Mouse (Mus musculus) bone marrow, adult 2 months (tissue): Measurements from ENCODE around the gene Egln1. TPM values are rescaled to one million over a fixed set of nuclear protein-coding genes. Genes with fewer than 3 reads are reported as not detected.

Experiments
- H3K27ac ChIP-seq: fragments of 200-500 bp; 2 replicates; pipeline ENCODE4 v1.5.1; 2012; ENCODE audit warnings: low read depth, mild to moderate bottlenecking, control low read depth, inconsistent platforms, low read length; ENCODE audit not compliant: control insufficient read depth, poor library complexity, insufficient read depth
- H3K4me1 ChIP-seq: fragments of 200-500 bp; 2 replicates; pipeline ENCODE4 v1.6.1; 2011; ENCODE audit warnings: low read length; ENCODE audit not compliant: control insufficient read depth, insufficient read depth
- H3K4me3 ChIP-seq: fragments of 200-500 bp; replicated peaks from 2 replicates; pipeline ENCODE3; 2011; ENCODE audit warnings: mild to moderate bottlenecking, low read depth, low read length, control low read depth; ENCODE audit not compliant: control insufficient read depth
- CTCF ChIP-seq: fragments of 200-500 bp; IDR thresholded peaks from 2 replicates; pipeline ENCODE4 v1.5.1; 2011; ENCODE audit warnings: low read length, control low read depth; ENCODE audit not compliant: control insufficient read depth, insufficient read depth
- POLR2A ChIP-seq: fragments of 200-500 bp; IDR thresholded peaks from 2 replicates; pipeline ENCODE4 v1.6.1; 2011; ENCODE audit warnings: low read depth, mild to moderate bottlenecking, control low read depth, low read length, borderline replicate concordance; ENCODE audit not compliant: control insufficient read depth
- WGBS: fragments of 180-500 bp; shearing (Covaris S2); methylation state at CpG from one replicate; pipeline ENCODE4 v1.1.7; 2018; 5-methylcytosine and 5-hydroxymethylcytosine counted together
- polyA plus RNA-seq: library from polyadenylated mRNA; stranded (reverse); fragments of >200 nt; gene quantifications from 2 replicates; pipeline ENCODE4 v1.2.4, GENCODE M21; 2011; ENCODE audit warnings: low replicate concordance; ENCODE audit not compliant: missing spikeins, insufficient read depth, insufficient read length

Egln1 gene
- polyA plus RNA-seq, 1 experiment: 7.1 TPM

DNA sequence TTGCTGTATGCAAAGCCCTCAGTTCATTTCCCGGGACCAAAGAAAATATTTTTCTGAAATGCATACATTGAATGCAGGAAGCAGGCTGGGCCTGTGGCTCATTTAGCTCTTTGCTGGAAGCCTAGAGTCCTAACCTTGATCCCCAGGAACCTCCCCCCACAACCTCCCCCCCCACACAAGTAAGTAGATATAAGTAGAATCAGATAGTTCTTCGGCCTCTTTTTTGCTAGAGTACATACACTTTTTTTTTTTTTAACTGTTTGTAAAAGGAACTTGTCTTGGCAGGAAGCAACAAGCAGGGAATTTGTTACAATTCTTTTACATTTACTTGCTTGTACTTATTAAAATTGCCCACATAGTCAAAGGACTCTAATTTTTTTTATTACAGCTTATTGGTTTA, 1.7 kb upstream of the Egln1 start:
- TF ChIP-seq CTCF (no peak), POLR2A (no peak)

DNA sequence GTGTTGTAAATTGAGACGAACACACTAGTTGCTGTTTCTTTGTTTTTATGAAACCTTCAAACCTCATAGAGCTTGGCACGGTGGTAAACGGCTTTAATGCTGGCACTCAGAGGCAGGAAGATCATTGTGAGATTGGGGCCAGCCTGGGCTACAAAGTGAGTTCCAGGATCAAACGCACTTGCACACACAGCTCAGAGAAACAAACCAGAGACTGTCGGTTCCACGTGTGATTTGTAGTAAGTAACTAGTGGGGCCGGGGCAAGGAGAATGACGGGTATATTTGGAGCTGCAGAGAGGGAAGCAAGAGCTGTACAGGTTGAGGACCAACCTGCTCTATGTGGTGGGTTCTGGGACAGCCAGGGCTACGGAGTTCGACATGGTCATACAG, 939 bp upstream of the Egln1 start:
- Histone ChIP-seq H3K4me1 (peaks cover 2% of the 10 kb centered on the region), H3K27ac (no peak overlapping the region), H3K4me3 (peak overlapping the region; percentile 83)
- no peak for TF ChIP-seq CTCF
- TF ChIP-seq POLR2A: no peak
- 19% methylated on average over 10 of the region's 10 CpGs for WGBS

More for the DNA sequence above, 1.7 kb upstream of the Egln1 start:
- Histone ChIP-seq H3K4me1 (peaks cover 2% of the 10 kb centered on the region), H3K4me3 (no peak overlapping the region), H3K27ac (no peak overlapping the region)
- WGBS: 67% methylated on average over 2 of the region's 2 CpGs

DNA sequence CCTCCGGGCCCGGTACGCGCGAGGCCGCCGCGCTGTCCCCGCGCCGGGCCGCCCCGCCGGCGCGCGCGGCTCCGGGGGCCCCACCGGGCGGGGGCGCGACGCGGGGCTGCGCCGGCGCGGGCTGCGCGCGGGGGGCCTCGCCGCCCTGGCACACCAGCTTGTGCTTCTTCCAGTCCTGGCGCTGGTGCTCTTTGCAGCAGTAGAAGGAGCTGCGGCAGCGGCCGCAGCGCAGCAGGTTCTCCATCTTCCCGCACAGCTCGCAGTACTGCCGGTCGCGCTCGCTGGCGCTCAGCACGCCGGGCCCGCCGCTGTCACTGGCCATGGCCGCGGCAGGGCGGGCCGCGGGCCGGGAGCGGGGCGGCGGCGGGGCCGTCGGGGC, 402 bp downstream of the Egln1 start:
- peak overlapping the region; percentile 69 for H3K4me3 ChIP-seq
- peaks cover 2% of the 10 kb centered on the region for H3K4me1 ChIP-seq
- WGBS: 8% methylated on average over 61 of the region's 62 CpGs
- TF ChIP-seq POLR2A (no peak; the same call in 1 of the 2 replicates), CTCF (no peak)
- peak overlapping the region; percentile 91 for H3K27ac ChIP-seq

DNA sequence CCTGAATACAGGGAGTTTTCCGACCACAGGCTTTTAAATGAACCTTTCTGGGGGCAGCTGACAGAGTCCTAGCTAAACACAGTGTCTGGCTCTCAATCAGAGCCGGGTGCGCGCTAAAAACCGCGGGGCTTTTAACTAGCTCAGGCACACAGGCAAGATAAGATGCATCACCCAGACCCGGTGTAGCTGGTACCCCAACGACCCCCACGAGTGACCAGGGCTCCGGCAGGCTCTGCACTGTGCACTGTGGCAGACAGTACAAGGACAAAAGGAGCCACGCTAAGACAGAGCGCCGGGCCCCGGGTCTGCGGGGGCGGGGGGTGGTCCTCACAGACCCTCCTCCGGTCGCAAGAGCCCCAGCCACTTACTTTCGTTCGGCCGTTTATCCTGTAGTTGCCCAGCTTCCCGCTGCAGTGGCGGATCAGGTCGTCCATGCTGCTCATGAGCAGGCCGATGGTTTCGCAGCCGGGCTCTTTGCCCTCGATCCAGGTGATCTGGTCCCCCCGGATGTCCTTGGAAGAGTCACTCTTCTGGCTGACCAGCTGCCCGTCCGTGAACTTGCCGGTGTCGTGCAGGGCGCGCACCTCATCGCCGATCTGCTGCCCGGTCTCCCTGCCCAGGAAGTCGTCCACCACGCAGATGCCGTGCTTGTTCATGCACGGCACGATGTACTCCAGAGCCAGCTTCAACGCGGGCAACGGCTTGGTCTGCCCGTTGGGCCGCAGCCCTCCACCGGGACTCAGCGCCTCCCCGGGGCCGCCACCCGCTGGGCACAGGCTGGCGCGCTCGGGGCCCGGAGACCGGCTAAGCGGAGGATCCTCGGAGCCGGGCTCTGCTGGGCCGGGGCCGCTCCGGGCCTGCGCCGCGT, 1.0 kb downstream of the Egln1 start:
- no peak; the same call in 1 of the 2 replicates for TF ChIP-seq POLR2A
- TF ChIP-seq CTCF: no peak
- Histone ChIP-seq H3K4me3 (peak overlapping the region; percentile 67), H3K4me1 (peaks cover 2% of the 10 kb centered on the region), H3K27ac (no peak overlapping the region)
- WGBS: 1% methylated on average over 67 of the region's 67 CpGs

DNA sequence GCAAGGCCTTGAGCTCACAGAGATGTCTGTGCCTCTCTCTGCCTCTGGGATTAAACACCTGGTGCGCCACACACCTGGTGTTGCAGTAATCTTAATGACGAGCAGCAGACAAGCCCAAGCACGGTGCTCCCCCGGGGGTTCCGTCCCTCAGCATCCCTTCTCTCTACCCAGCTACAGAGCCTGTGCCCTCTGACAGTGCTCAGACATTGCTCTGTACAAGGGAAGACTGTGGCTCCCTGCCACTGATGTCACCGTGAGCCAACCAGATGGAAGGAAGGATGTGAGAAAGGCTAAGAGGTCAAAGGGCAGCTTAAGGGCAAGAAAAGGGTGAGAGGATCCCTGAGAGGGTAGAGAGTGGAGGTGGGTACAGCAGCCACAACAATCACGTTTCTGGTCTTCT, 4.7 kb downstream of the Egln1 start:
- Histone ChIP-seq H3K27ac (no peak overlapping the region), H3K4me3 (no peak overlapping the region), H3K4me1 (no peaks in the 10 kb centered on the region; the same call in none of the 2 replicates)
- TF ChIP-seq POLR2A: no peak
- TF ChIP-seq CTCF: no peak
- 84% methylated on average over 7 of the region's 7 CpGs for WGBS

DNA sequence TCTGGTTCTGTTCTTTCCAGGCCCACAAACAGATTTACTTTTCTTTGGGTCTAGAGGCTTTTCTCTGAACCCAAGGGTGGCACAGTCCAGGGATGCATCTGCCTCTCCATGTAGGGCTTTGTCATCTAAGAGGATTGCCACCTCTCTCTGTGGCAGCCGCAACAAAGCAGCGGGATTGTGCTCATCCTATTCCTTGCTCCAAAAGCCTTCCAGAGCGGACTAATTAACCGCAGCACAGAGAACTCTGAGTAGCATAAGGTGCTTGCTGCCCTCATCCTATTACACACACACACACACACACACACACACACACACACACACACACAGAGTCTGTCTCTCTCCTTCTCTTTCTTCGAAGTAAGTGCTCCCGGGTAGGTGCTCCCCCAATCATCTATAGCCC, 5.3 kb downstream of the Egln1 start:
- WGBS: 96% methylated on average over 6 of the region's 6 CpGs
- TF ChIP-seq POLR2A (no peak), CTCF (no peak)
- no peaks in the 10 kb centered on the region; the same call in none of the 2 replicates for H3K4me1 ChIP-seq
- no peak overlapping the region for H3K27ac ChIP-seq
- no peak overlapping the region for H3K4me3 ChIP-seq

DNA sequence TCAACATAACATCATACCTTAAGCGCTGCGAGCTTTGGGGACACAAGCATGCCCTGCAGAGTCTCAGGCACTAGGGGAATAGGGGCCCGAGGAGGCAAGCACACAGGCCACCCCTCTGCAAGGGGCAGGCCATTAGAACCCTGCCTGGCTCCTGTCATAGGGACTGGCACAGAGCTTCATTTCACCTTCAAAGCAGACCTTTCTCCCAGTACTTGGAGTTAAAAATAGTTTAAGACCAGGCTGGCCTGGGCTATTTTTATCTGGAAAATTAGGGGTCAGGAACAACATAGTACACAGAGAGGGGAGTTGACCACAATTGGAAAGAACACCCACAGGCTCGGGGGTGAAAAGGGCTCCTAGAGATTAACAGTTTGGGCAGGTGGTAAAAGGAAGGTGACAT, 11.8 kb downstream of the Egln1 start:
- TF ChIP-seq CTCF (no peak), POLR2A (no peak)

DNA sequence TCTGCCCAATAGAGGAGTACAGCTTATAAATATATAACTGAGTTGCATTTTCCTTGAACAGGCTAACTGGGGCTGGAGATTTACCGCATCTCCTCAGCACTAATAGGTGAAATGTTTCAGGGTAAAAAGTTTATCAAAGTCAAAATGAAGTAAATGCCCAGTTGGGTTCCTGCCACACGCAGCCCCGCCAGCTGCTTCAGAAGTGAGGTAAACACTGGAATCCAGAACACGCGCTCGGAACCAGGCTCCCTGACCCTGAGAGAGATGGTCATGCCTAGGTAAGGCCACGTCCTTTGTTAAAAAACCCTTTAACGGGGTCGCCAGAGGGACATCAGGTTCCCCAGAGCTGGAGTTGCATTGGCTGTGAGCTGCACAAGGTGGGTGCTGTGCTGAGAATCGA, 12.4 kb downstream of the Egln1 start:
- no peak overlapping the region for H3K27ac ChIP-seq
- 88% methylated on average over 10 of the region's 10 CpGs for WGBS
- no peaks in the 10 kb centered on the region for H3K4me1 ChIP-seq
- no peak overlapping the region for H3K4me3 ChIP-seq
- TF ChIP-seq CTCF: no peak
- TF ChIP-seq POLR2A: no peak

More for the DNA sequence above, 11.8 kb downstream of the Egln1 start:
- 83% methylated on average over 4 of the region's 4 CpGs for WGBS
- Histone ChIP-seq H3K27ac (no peak overlapping the region), H3K4me3 (no peak overlapping the region), H3K4me1 (no peaks in the 10 kb centered on the region)

DNA sequence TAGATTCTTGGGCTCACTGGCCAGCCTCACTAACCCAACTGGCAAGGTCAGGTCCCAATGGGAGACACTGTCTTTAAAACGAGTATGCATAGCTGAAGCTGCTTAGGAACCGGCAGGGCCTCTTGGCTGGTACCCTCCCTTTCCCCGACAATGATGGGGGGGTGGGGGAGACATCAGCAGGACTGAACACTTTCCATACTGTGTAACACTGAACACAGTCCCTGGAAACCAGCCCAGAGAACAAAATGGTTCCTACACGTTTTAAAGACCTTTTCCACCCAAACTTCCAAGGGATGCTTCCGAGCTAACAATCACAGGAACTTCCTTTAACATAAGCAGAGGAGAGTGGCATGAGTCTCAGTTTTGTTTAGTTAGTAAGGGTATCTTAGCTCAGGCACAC, 14.0 kb downstream of the Egln1 start:
- H3K27ac ChIP-seq: no peak overlapping the region
- WGBS: 84% methylated on average over 5 of the region's 5 CpGs
- TF ChIP-seq POLR2A (no peak), CTCF (no peak)

More for the DNA sequence above, 14.0 kb downstream of the Egln1 start:
- H3K4me3 ChIP-seq: no peak overlapping the region
- H3K4me1 ChIP-seq: no peaks in the 10 kb centered on the region; the same call in 1 of the 2 replicates
